Mouse (Mus musculus) embryo, embryonic 9.5 days (tissue): ENCODE measurements around the gene Arhgap45.

ENCODE experiments used
- DNase-seq: peaks from one replicate; pipeline ENCODE4 v3.0.0-alpha.2; 2017; ENCODE audit errors: extremely low spot score

Arhgap45 gene

GRCm38 (mm10) chr10:80016511-80016910 is at the start of gene Arhgap45:
Gene Arhgap45 (plus strand): TSS chr10:80016653.
- no peak for DNase-seq

- DNase-seq, result no peak
These were observed 49.5 kb upstream of the Arhgap45 start for GRCm38 (mm10) chr10:79966886-79967400.

GRCm38 (mm10) chr10:79968181-79968580 is 48.3 kb upstream of the Arhgap45 start:
- no peak for DNase-seq

GRCm38 (mm10) chr10:79969124-79969568 is 47.3 kb upstream of the Arhgap45 start:
- DNase-seq, result no peak

GRCm38 (mm10) chr10:79970415-79971182 is 45.9 kb upstream of the Arhgap45 start, which contains the start of gene Grin3b:
Gene Grin3b (plus strand): TSS chr10:79970715.
- no peak for DNase-seq

- DNase-seq, result peak; percentile 40
These were observed 45.3 kb upstream of the Arhgap45 start for GRCm38 (mm10) chr10:79971183-79971497.

- no peak for DNase-seq
These were observed 43.6 kb upstream of the Arhgap45 start for GRCm38 (mm10) chr10:79972831-79973230.

- DNase-seq, result no peak
These were observed 42.4 kb upstream of the Arhgap45 start for GRCm38 (mm10) chr10:79974087-79974486.

GRCm38 (mm10) chr10:79974668-79975067 is 41.8 kb upstream of the Arhgap45 start:
- DNase-seq, result no peak

GRCm38 (mm10) chr10:79976071-79976721 is 40.3 kb upstream of the Arhgap45 start:
- no peak for DNase-seq

- no peak for DNase-seq
These were observed 39.7 kb upstream of the Arhgap45 start for GRCm38 (mm10) chr10:79976722-79977107.

GRCm38 (mm10) chr10:79977324-79977723 is 39.1 kb upstream of the Arhgap45 start:
- no peak for DNase-seq

GRCm38 (mm10) chr10:79978061-79978460 is 38.4 kb upstream of the Arhgap45 start:
- DNase-seq, result no peak

GRCm38 (mm10) chr10:79979401-79980155 is 36.9 kb upstream of the Arhgap45 start:
- DNase-seq, result no peak

- DNase-seq, result no peak
These were observed 33.2 kb upstream of the Arhgap45 start for GRCm38 (mm10) chr10:79983205-79983604.

GRCm38 (mm10) chr10:79983670-79984069 is 32.8 kb upstream of the Arhgap45 start:
- peak; percentile 74 for DNase-seq

- peak; percentile 89 for DNase-seq
These were observed 32.1 kb upstream of the Arhgap45 start, which contains the start of gene Tmem259 for GRCm38 (mm10) chr10:79984195-79984816. Gene Tmem259 (minus strand): TSS chr10:79984330.

- DNase-seq, result peak; percentile 96
These were observed 31.6 kb upstream of the Arhgap45 start for GRCm38 (mm10) chr10:79984871-79985270.

- peak; percentile 77 for DNase-seq
These were observed 30.9 kb upstream of the Arhgap45 start for GRCm38 (mm10) chr10:79985334-79986231.

GRCm38 (mm10) chr10:79986232-79986878 is 30.1 kb upstream of the Arhgap45 start:
- DNase-seq, result no peak
